Mouse (Mus musculus): ENCODE measurements around the gene Cdk15. TPM values are rescaled to one million over a fixed set of nuclear protein-coding genes. Genes with fewer than 3 reads are reported as not detected.

The Cdk15 gene
- polyA plus RNA-seq, 1 experiment from 2014 or later: 0.13 TPM

GRCm38 (mm10) chr1:59287733-59288132 lies 31.0 kb downstream of the Cdk15 start:
- Histone ChIP-seq H3K9me3 (ENCODE audit: control insufficient read depth, low read length) (no peaks in the 10 kb centered on the region), H3K4me3 (ENCODE audit: low read depth, low read length) (no peak overlapping the region), H3K4me2 (ENCODE audit: low read depth, severe bottlenecking) (no peak overlapping the region), H3K36me3 (ENCODE audit: control insufficient read depth, insufficient read depth, low read length) (no peaks in the 10 kb centered on the region), H3K27ac (replicated peaks; ENCODE audit: low read depth, low read length) (no peak overlapping the region), H3K27me3 (ENCODE audit: control insufficient read depth, insufficient read depth, low read length) (no peaks in the 10 kb centered on the region), H3K9ac (ENCODE audit: low read length) (no peak overlapping the region), H3K4me1 (ENCODE audit: control insufficient read depth, insufficient read depth, low read length) (peaks cover 7% of the 10 kb centered on the region; the same call in 1 of the 2 replicates)
- ATAC-seq (ENCODE audit: insufficient number of reproducible peaks, low FRiP score, low TSS enrichment, low read depth) (no peak), DNase-seq (ENCODE audit: low spot score) (peak; percentile 28)
- WGBS: 66% methylated on average over 8 of the region's 8 CpGs

- H3K9ac ChIP-seq (ENCODE audit: low read length): no peak overlapping the region
- peak; percentile 38 for DNase-seq (ENCODE audit: low spot score)
- H3K4me2 ChIP-seq (ENCODE audit: low read depth, severe bottlenecking): no peak overlapping the region
- H3K9me3 ChIP-seq (ENCODE audit: control insufficient read depth, low read length): no peaks in the 10 kb centered on the region
- peaks cover 7% of the 10 kb centered on the region; the same call in 1 of the 2 replicates for H3K4me1 ChIP-seq (ENCODE audit: control insufficient read depth, insufficient read depth, low read length)
- no peaks in the 10 kb centered on the region for H3K27me3 ChIP-seq (ENCODE audit: control insufficient read depth, insufficient read depth, low read length)
- 16% methylated on average over 2 of the region's 2 CpGs for WGBS
- no peak overlapping the region for H3K4me3 ChIP-seq (ENCODE audit: low read depth, low read length)
- H3K27ac ChIP-seq (replicated peaks; ENCODE audit: low read depth, low read length): peak overlapping the region; percentile 45; the same call in 1 of the 2 replicates
- ATAC-seq (ENCODE audit: insufficient number of reproducible peaks, low FRiP score, low TSS enrichment, low read depth): no peak
- H3K36me3 ChIP-seq (ENCODE audit: control insufficient read depth, insufficient read depth, low read length): no peaks in the 10 kb centered on the region
These were observed 34.9 kb downstream of the Cdk15 start for GRCm38 (mm10) chr1:59291652-59292051.

DNA sequence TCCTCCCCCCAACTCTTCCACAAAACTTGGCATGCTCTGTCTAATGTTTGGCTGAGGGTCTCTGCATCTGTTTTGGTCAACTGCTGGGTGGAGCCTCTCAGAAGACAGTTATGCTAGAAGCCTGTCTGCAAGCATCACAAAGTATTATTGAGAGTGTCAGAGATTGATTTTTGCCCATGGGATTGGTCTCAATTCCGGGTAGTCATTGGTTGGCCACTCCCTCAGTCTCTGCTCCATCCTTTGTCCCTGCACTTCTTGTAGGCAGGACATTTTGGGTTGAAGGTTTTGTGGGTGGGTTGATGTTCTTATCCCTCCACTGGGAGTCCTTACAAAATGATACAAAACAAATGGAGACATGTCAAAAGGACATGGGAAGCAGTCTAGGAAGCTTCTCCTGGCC lies 39.1 kb downstream of the Cdk15 start:
- no peaks in the 10 kb centered on the region for H3K27me3 ChIP-seq (ENCODE audit: control insufficient read depth, insufficient read depth, low read length)
- peaks cover 7% of the 10 kb centered on the region for H3K4me1 ChIP-seq (ENCODE audit: control insufficient read depth, insufficient read depth, low read length)
- no peak overlapping the region for H3K9ac ChIP-seq (ENCODE audit: low read length)
- no peaks in the 10 kb centered on the region for H3K9me3 ChIP-seq (ENCODE audit: control insufficient read depth, low read length)
- DNase-seq (ENCODE audit: low spot score) (no peak), ATAC-seq (ENCODE audit: insufficient number of reproducible peaks, low FRiP score, low TSS enrichment, low read depth) (no peak)
- WGBS: 75% methylated on average over 1 of the region's 1 CpGs
- no peak overlapping the region for H3K4me2 ChIP-seq (ENCODE audit: low read depth, severe bottlenecking)
- H3K36me3 ChIP-seq (ENCODE audit: control insufficient read depth, insufficient read depth, low read length): no peaks in the 10 kb centered on the region
- no peak overlapping the region for H3K27ac ChIP-seq (replicated peaks; ENCODE audit: low read depth, low read length)
- H3K4me3 ChIP-seq (ENCODE audit: low read depth, low read length): no peak overlapping the region

GRCm38 (mm10) chr1:59297167-59297566 lies 40.5 kb downstream of the Cdk15 start:
- WGBS: 79% methylated on average over 3 of the region's 3 CpGs
- Histone ChIP-seq H3K4me3 (ENCODE audit: low read depth, low read length) (no peak overlapping the region), H3K4me1 (ENCODE audit: control insufficient read depth, insufficient read depth, low read length) (no peaks in the 10 kb centered on the region; the same call in 1 of the 2 replicates), H3K27ac (replicated peaks; ENCODE audit: low read depth, low read length) (no peak overlapping the region), H3K9ac (ENCODE audit: low read length) (no peak overlapping the region), H3K27me3 (ENCODE audit: control insufficient read depth, insufficient read depth, low read length) (no peaks in the 10 kb centered on the region), H3K4me2 (ENCODE audit: low read depth, severe bottlenecking) (no peak overlapping the region), H3K9me3 (ENCODE audit: control insufficient read depth, low read length) (no peaks in the 10 kb centered on the region), H3K36me3 (ENCODE audit: control insufficient read depth, insufficient read depth, low read length) (no peaks in the 10 kb centered on the region)
- no peak for DNase-seq (ENCODE audit: low spot score)
- no peak for ATAC-seq (ENCODE audit: insufficient number of reproducible peaks, low FRiP score, low TSS enrichment, low read depth)

DNA sequence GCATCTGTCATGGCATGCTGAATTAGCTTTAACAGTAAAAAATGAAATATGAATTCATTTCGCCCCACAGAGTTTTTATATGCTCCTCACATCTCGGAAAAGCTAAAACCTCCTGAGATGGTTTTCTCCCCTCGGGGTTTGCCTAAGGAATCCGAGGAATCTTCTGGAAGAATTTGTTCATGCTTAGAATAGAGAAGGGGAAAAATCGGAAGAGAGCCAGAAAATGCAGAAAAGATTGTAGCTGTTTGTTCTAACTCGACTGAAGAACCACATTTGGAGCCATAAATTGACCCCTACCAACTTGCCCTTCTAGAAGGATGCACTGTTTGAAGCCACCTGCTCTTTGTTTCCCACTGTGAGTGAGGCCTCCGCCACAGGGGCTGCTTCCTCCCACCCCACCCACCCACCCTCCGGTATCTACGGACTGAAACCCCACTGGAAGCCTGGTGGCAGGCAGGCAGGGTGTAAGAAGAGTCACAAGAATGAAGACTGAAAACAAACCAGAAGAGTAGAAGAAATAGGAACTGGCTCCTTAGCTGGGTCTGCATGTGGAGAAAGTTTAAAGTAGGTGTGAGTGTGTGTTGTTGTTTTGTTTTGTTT lies 41.9 kb downstream of the Cdk15 start:
- no peak overlapping the region for H3K4me2 ChIP-seq (ENCODE audit: low read depth, severe bottlenecking)
- no peak overlapping the region for H3K4me3 ChIP-seq (ENCODE audit: low read depth, low read length)
- no peak for ATAC-seq (ENCODE audit: insufficient number of reproducible peaks, low FRiP score, low TSS enrichment, low read depth)
- no peaks in the 10 kb centered on the region for H3K27me3 ChIP-seq (ENCODE audit: control insufficient read depth, insufficient read depth, low read length)
- no peak overlapping the region for H3K27ac ChIP-seq (replicated peaks; ENCODE audit: low read depth, low read length)
- H3K9me3 ChIP-seq (ENCODE audit: control insufficient read depth, low read length): no peaks in the 10 kb centered on the region
- WGBS: 66% methylated on average over 9 of the region's 9 CpGs
- H3K4me1 ChIP-seq (ENCODE audit: control insufficient read depth, insufficient read depth, low read length): no peaks in the 10 kb centered on the region; the same call in 1 of the 2 replicates
- no peak overlapping the region for H3K9ac ChIP-seq (ENCODE audit: low read length)
- no peaks in the 10 kb centered on the region for H3K36me3 ChIP-seq (ENCODE audit: control insufficient read depth, insufficient read depth, low read length)
- DNase-seq (ENCODE audit: low spot score): no peak

DNA sequence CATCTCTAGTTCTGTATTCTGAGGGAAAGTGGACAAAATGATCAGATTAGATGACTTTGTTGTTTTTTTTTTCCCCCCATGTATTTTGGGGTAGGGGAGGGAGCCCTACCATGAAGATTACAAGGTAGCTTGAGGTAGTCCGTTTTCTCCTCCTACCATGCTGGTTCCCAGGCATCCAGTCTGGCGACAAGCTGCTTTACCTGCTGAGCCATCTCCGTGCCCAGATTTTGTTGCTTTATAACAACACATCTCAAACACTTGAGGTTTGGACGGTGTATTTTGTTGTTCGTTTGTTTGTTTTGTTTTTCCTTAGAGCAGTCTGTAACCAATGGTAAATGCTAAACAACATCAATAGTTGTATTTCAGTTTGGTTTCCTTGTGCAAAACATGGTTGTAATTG lies 50.6 kb downstream of the Cdk15 start:
- Histone ChIP-seq H3K36me3 (ENCODE audit: control insufficient read depth, insufficient read depth, low read length) (no peaks in the 10 kb centered on the region), H3K4me2 (ENCODE audit: low read depth, severe bottlenecking) (no peak overlapping the region), H3K27me3 (ENCODE audit: control insufficient read depth, insufficient read depth, low read length) (no peaks in the 10 kb centered on the region), H3K9me3 (ENCODE audit: control insufficient read depth, low read length) (no peaks in the 10 kb centered on the region), H3K4me3 (ENCODE audit: low read depth, low read length) (no peak overlapping the region), H3K27ac (replicated peaks; ENCODE audit: low read depth, low read length) (no peak overlapping the region), H3K9ac (ENCODE audit: low read length) (no peak overlapping the region), H3K4me1 (ENCODE audit: control insufficient read depth, insufficient read depth, low read length) (0 out of 2 replicates have a peak, but pooled peaks cover 6% of the 10 kb centered on the region)
- WGBS: 88% methylated on average over 5 of the region's 5 CpGs
- DNase-seq (ENCODE audit: low spot score) (no peak), ATAC-seq (ENCODE audit: insufficient number of reproducible peaks, low FRiP score, low TSS enrichment, low read depth) (no peak)

- Histone ChIP-seq H3K4me2 (ENCODE audit: low read depth, severe bottlenecking) (no peak overlapping the region), H3K36me3 (ENCODE audit: control insufficient read depth, insufficient read depth, low read length) (no peaks in the 10 kb centered on the region), H3K9ac (ENCODE audit: low read length) (no peak overlapping the region), H3K27me3 (ENCODE audit: control insufficient read depth, insufficient read depth, low read length) (no peaks in the 10 kb centered on the region), H3K9me3 (ENCODE audit: control insufficient read depth, low read length) (no peaks in the 10 kb centered on the region), H3K27ac (replicated peaks; ENCODE audit: low read depth, low read length) (no peak overlapping the region), H3K4me1 (ENCODE audit: control insufficient read depth, insufficient read depth, low read length) (peaks cover 21% of the 10 kb centered on the region), H3K4me3 (ENCODE audit: low read depth, low read length) (no peak overlapping the region)
- DNase-seq (ENCODE audit: low spot score) (no peak), ATAC-seq (ENCODE audit: insufficient number of reproducible peaks, low FRiP score, low TSS enrichment, low read depth) (no peak)
- WGBS: 51% methylated on average over 5 of the region's 5 CpGs
These were observed 54.7 kb downstream of the Cdk15 start for GRCm38 (mm10) chr1:59311292-59311885.

DNA sequence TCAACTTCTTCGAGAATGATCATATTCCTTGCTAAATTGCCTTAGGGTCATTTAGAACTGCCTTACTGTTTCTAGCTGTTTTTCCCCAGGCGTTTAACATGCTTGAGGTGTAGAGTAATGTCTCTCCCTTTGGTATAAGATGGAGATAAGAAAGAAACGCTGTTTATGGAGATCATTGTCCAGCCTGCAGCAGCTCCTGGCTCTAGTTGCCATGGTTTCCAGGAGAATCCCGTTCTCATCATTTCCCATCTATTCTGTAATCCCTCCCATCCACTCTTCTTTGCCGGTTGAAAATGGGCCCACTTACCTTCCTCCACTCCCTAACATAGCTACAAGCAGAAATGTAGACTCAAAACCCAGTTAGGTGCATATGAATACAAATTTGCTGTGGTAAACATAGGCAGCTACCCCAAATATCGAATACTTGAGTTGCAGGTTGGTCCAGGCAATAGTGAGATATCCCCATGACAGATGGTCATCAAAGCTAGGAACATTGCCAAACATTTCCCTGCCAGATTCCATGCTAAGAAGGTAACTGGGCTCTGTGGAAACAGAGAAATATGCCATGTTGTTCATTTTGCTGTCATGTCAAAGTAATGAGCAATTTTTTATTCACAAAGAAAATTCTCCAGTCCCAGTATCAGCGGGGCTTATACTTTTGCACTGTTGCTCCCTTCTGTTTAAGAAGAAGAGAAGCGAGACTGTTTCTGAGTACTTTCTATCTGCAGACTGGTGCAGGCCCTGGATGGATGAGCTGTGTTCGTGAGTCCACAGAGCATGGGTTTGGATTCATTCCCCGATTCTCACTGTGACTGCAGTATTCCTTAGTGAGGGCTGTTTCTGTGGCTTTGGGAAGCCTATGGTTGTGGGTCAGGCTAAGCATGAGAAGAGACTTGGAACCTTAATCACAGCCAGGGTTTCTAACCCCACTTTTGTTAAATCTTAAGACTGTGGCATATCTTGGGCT lies 55.8 kb downstream of the Cdk15 start:
- Histone ChIP-seq H3K36me3 (ENCODE audit: control insufficient read depth, insufficient read depth, low read length) (no peaks in the 10 kb centered on the region), H3K9me3 (ENCODE audit: control insufficient read depth, low read length) (no peaks in the 10 kb centered on the region), H3K27me3 (ENCODE audit: control insufficient read depth, insufficient read depth, low read length) (no peaks in the 10 kb centered on the region), H3K27ac (replicated peaks; ENCODE audit: low read depth, low read length) (no peak overlapping the region), H3K4me2 (ENCODE audit: low read depth, severe bottlenecking) (no peak overlapping the region), H3K4me1 (ENCODE audit: control insufficient read depth, insufficient read depth, low read length) (peaks cover 22% of the 10 kb centered on the region), H3K9ac (ENCODE audit: low read length) (no peak overlapping the region), H3K4me3 (ENCODE audit: low read depth, low read length) (no peak overlapping the region)
- 83% methylated on average over 10 of the region's 10 CpGs for WGBS
- ATAC-seq (ENCODE audit: insufficient number of reproducible peaks, low FRiP score, low TSS enrichment, low read depth): no peak
- DNase-seq (ENCODE audit: low spot score): no peak

All from limb, embryonic 11.5 days (tissue).